Mouse (Mus musculus) G1E (cell line): Measurements from ENCODE around the gene Arhgef10l.

Source experiments
- CTCF ChIP-seq: IDR thresholded peaks from 2 replicates; pipeline ENCODE4 v1.5.1; 2012; ENCODE audit warnings: low read depth, low read length, inconsistent platforms, mixed read lengths
- GATA1 ChIP-seq: IDR thresholded peaks from 2 replicates; pipeline ENCODE4 v1.6.1; 2012; ENCODE audit warnings: borderline replicate concordance, low read length, inconsistent platforms, mixed read lengths

DNA sequence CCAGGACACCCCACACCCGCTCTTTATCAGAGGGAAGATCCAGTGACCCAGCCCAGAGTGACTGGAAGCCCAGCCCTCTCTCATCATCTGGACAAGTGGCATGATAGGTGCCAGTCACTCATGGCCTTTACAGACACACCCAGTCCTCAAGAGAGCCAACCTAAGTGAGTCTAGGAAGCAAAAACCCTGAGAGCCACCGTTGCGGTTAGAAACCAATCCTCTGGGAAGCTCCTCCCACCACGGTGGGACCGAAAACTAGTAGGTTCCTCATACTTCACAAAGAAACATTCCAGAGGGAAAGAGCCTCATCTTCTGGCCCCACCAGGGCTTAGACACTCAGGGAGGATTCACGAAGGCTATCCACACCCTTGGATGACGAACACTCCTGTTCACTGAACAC is 50.0 kb downstream of the Arhgef10l start:
- TF ChIP-seq CTCF (no peak), GATA1 (no peak)
